Mouse (Mus musculus): ENCODE data around the gene Csdc2. TPM values are rescaled to one million over a fixed set of nuclear protein-coding genes. Genes with fewer than 3 reads are reported as not detected.

Gene Csdc2
- polyA plus RNA-seq, 1 experiment from 2014 or later: 6.7 TPM

DNA sequence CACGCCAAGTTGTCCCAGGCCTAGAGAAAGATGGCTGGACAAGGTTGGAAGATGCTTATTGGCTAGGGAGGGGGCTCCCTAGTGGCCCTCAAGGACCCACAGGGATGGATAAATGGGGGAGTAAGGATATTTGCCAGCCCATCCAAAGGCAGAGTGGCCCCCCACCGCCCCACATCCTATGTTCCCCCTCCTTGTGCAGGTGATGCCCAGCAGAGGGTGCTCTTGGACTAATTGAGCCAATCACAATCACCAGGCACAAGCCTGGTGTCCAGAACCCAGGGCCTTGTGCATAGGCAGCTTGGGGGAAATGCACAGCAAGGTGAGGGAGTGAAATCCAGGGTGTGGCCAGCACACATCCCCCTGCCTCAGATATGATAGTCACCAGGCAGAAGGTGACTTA, 1.7 kb downstream of the Csdc2 start:
- no peak overlapping the region for H3K9ac ChIP-seq (ENCODE audit: low read length)
- peak overlapping the region; percentile 70; the same call in 1 of the 2 replicates for H3K4me2 ChIP-seq (ENCODE audit: low read length)
- WGBS: 42% methylated on average over 2 of the region's 2 CpGs
- H3K4me3 ChIP-seq (ENCODE audit: control insufficient read depth in 1 of 2, insufficient read depth in 1 of 2, low read depth in 1 of 2, low read length in 2 of 2): no peak overlapping the region
- no peaks in the 10 kb centered on the region for H3K9me3 ChIP-seq (ENCODE audit: control insufficient read depth, low read length)
- peaks cover 11 to 13% of the 10 kb centered on the region in 2 experiments; a peak in 3 of 4 replicates for H3K4me1 ChIP-seq (ENCODE audit: control insufficient read depth in 2 of 2, insufficient read depth in 2 of 2, low read length in 2 of 2)
- no peak for ATAC-seq (ENCODE audit: insufficient number of reproducible peaks, insufficient read depth, low FRiP score, low read depth)
- H3K27me3 ChIP-seq (ENCODE audit: control insufficient read depth, insufficient read depth, low read length): no peaks in the 10 kb centered on the region; the same call in 1 of the 2 replicates
- no peaks in the 10 kb centered on the region for H3K36me3 ChIP-seq (ENCODE audit: control insufficient read depth, insufficient read depth, low read length)
- no peak overlapping the region for H3K27ac ChIP-seq (replicated peaks in 1 of 2; ENCODE audit: control insufficient read depth in 1 of 2, insufficient read depth in 1 of 2, low read depth in 2 of 2, low read length in 2 of 2)

DNA sequence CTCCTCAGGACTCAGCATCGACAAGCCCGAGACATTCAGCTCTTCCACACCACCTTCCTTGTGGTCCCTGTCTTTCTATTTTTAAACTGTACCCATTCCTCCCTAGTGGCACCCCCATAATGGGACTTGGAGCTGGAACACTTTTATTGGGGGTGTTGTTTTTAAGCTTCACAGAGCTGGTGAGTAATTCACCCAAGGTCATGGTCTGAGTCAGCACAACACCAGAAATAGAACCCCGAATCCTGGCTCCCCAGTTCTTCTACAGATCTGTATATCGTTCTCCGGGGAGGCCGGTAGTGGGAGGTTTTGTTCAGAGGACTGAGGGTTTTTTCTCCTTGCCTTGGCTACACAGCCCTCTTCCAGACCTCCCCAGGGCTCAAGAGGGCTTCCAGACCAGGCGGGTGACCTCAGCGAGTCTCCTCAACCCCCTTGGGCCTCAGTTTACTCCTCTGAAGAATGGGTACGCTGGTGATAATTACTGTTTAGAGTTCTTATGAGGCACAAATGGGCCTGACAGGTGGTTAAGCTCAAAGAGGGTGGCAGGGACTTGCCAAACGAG, 2.7 kb downstream of the Csdc2 start:
- Histone ChIP-seq H3K36me3 (ENCODE audit: control insufficient read depth, insufficient read depth, low read length) (no peaks in the 10 kb centered on the region), H3K4me2 (ENCODE audit: low read length) (no peak overlapping the region), H3K9ac (ENCODE audit: low read length) (no peak overlapping the region), H3K4me3 (ENCODE audit: control insufficient read depth in 1 of 2, insufficient read depth in 1 of 2, low read depth in 1 of 2, low read length in 2 of 2) (no peak overlapping the region), H3K27ac (replicated peaks in 1 of 2; ENCODE audit: control insufficient read depth in 1 of 2, insufficient read depth in 1 of 2, low read depth in 2 of 2, low read length in 2 of 2) (no peak overlapping the region), H3K4me1 (ENCODE audit: control insufficient read depth in 2 of 2, insufficient read depth in 2 of 2, low read length in 2 of 2) (peaks cover 11 to 13% of the 10 kb centered on the region in 2 experiments; a peak in 3 of 4 replicates), H3K27me3 (ENCODE audit: control insufficient read depth, insufficient read depth, low read length) (no peaks in the 10 kb centered on the region; the same call in 1 of the 2 replicates), H3K9me3 (ENCODE audit: control insufficient read depth, low read length) (no peaks in the 10 kb centered on the region)
- no peak for ATAC-seq (ENCODE audit: insufficient number of reproducible peaks, insufficient read depth, low FRiP score, low read depth)
- WGBS: 82% methylated on average over 10 of the region's 10 CpGs

GRCm38 (mm10) chr15:81939774-81940173, 3.2 kb downstream of the Csdc2 start:
- WGBS: 82% methylated on average over 4 of the region's 4 CpGs

GRCm38 (mm10) chr15:81940219-81940618, 3.7 kb downstream of the Csdc2 start:
- H3K27ac ChIP-seq (replicated peaks in 1 of 2; ENCODE audit: control insufficient read depth in 1 of 2, insufficient read depth in 1 of 2, low read depth in 2 of 2, low read length in 2 of 2): no peak overlapping the region
- H3K9me3 ChIP-seq (ENCODE audit: control insufficient read depth, low read length): no peaks in the 10 kb centered on the region
- no peaks in the 10 kb centered on the region for H3K36me3 ChIP-seq (ENCODE audit: control insufficient read depth, insufficient read depth, low read length)
- H3K9ac ChIP-seq (ENCODE audit: low read length): no peak overlapping the region
- no peak overlapping the region for H3K4me3 ChIP-seq (ENCODE audit: control insufficient read depth in 1 of 2, insufficient read depth in 1 of 2, low read depth in 1 of 2, low read length in 2 of 2)
- no peaks in the 10 kb centered on the region; the same call in 1 of the 2 replicates for H3K27me3 ChIP-seq (ENCODE audit: control insufficient read depth, insufficient read depth, low read length)
- 87% methylated on average over 5 of the region's 5 CpGs for WGBS
- ATAC-seq (ENCODE audit: insufficient number of reproducible peaks, insufficient read depth, low FRiP score, low read depth): no peak
- H3K4me2 ChIP-seq (ENCODE audit: low read length): no peak overlapping the region
- H3K4me1 ChIP-seq (ENCODE audit: control insufficient read depth in 2 of 2, insufficient read depth in 2 of 2, low read length in 2 of 2): peaks cover 11 to 13% of the 10 kb centered on the region in 2 experiments; a peak in 3 of 4 replicates

More at GRCm38 (mm10) chr15:81939774-81940173, 3.2 kb downstream of the Csdc2 start:
- H3K36me3 ChIP-seq (ENCODE audit: control insufficient read depth, insufficient read depth, low read length): no peaks in the 10 kb centered on the region
- H3K4me1 ChIP-seq (ENCODE audit: control insufficient read depth in 2 of 2, insufficient read depth in 2 of 2, low read length in 2 of 2): peaks cover 11 to 13% of the 10 kb centered on the region in 2 experiments; a peak in 3 of 4 replicates
- no peaks in the 10 kb centered on the region; the same call in 1 of the 2 replicates for H3K27me3 ChIP-seq (ENCODE audit: control insufficient read depth, insufficient read depth, low read length)
- ATAC-seq (ENCODE audit: insufficient number of reproducible peaks, insufficient read depth, low FRiP score, low read depth): no peak
- H3K4me3 ChIP-seq (ENCODE audit: control insufficient read depth in 1 of 2, insufficient read depth in 1 of 2, low read depth in 1 of 2, low read length in 2 of 2): no peak overlapping the region
- no peak overlapping the region for H3K4me2 ChIP-seq (ENCODE audit: low read length)
- no peak overlapping the region for H3K9ac ChIP-seq (ENCODE audit: low read length)
- no peak overlapping the region for H3K27ac ChIP-seq (replicated peaks in 1 of 2; ENCODE audit: control insufficient read depth in 1 of 2, insufficient read depth in 1 of 2, low read depth in 2 of 2, low read length in 2 of 2)
- H3K9me3 ChIP-seq (ENCODE audit: control insufficient read depth, low read length): no peaks in the 10 kb centered on the region

DNA sequence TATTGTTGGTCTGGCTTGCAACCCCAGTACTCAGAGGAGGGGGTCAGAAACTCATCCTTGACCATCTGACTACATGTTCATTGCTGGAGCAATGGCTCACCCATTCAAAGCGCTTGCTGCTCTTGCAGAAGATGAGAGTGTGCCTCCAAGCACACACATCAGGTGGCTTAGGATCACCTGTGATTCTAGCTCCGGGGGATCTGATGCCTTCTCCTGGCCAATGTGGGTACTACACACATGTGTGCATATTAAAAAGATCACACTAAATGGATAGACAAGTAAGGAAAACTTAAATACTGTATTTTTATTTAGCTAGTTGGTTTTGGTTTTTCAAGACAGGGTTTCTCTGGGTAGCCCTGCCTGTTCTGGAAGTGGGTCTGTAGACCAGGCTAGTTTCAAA, 4.5 kb downstream of the Csdc2 start:
- no peak overlapping the region for H3K4me3 ChIP-seq (ENCODE audit: control insufficient read depth in 1 of 2, insufficient read depth in 1 of 2, low read depth in 1 of 2, low read length in 2 of 2)
- no peak overlapping the region for H3K4me2 ChIP-seq (ENCODE audit: low read length)
- no peak overlapping the region for H3K27ac ChIP-seq (replicated peaks in 1 of 2; ENCODE audit: control insufficient read depth in 1 of 2, insufficient read depth in 1 of 2, low read depth in 2 of 2, low read length in 2 of 2)
- WGBS: 86% methylated on average over 2 of the region's 2 CpGs
- H3K4me1 ChIP-seq (ENCODE audit: control insufficient read depth in 2 of 2, insufficient read depth in 2 of 2, low read length in 2 of 2): peaks cover 11 to 13% of the 10 kb centered on the region in 2 experiments; a peak in 3 of 4 replicates
- ATAC-seq (ENCODE audit: insufficient number of reproducible peaks, insufficient read depth, low FRiP score, low read depth): no peak
- H3K9ac ChIP-seq (ENCODE audit: low read length): no peak overlapping the region
- no peaks in the 10 kb centered on the region for H3K9me3 ChIP-seq (ENCODE audit: control insufficient read depth, low read length)
- H3K36me3 ChIP-seq (ENCODE audit: control insufficient read depth, insufficient read depth, low read length): no peaks in the 10 kb centered on the region
- no peaks in the 10 kb centered on the region; the same call in 1 of the 2 replicates for H3K27me3 ChIP-seq (ENCODE audit: control insufficient read depth, insufficient read depth, low read length)

DNA sequence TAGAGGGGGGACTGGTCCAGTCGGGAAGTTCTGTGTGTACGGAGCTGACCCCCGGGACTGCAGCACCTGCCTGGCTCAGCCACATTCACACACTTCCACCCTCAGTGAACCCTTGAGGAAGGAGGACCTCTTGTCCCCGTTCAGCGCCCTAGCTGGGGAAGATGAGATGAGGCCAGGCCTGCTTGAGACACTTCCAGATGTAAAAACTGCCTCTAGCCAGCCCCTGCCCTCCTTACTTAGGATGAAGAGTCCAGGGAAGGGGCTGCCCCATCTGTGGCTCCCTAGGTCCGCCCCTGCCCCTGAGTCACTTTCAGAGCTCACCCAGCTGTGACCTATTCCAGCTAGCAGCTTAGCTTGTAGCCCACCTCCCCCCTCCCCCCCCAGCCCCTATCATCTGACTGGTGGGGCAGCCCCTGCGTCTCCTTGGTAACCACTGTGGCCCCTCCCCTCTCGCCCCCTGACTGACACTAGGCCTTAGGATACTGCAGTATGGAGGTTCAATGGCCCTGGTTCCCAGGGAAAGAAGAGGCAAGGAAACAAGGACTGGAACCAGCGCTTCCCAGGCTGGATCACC, 6.7 kb downstream of the Csdc2 start:
- Histone ChIP-seq H3K27ac (replicated peaks in 1 of 2; ENCODE audit: control insufficient read depth in 1 of 2, insufficient read depth in 1 of 2, low read depth in 2 of 2, low read length in 2 of 2) (no peak overlapping the region), H3K9ac (ENCODE audit: low read length) (no peak overlapping the region), H3K9me3 (ENCODE audit: control insufficient read depth, low read length) (no peaks in the 10 kb centered on the region), H3K27me3 (ENCODE audit: control insufficient read depth, insufficient read depth, low read length) (no peaks in the 10 kb centered on the region), H3K4me1 (ENCODE audit: control insufficient read depth in 2 of 2, insufficient read depth in 2 of 2, low read length in 2 of 2) (no peaks in the 10 kb centered on the region; a peak in 1 of 4 replicates), H3K4me3 (ENCODE audit: control insufficient read depth in 1 of 2, insufficient read depth in 1 of 2, low read depth in 1 of 2, low read length in 2 of 2) (no peak overlapping the region), H3K4me2 (ENCODE audit: low read length) (no peak overlapping the region), H3K36me3 (ENCODE audit: control insufficient read depth, insufficient read depth, low read length) (no peaks in the 10 kb centered on the region)
- 30% methylated on average over 9 of the region's 9 CpGs for WGBS
- ATAC-seq (ENCODE audit: insufficient number of reproducible peaks, insufficient read depth, low FRiP score, low read depth): no peak

DNA sequence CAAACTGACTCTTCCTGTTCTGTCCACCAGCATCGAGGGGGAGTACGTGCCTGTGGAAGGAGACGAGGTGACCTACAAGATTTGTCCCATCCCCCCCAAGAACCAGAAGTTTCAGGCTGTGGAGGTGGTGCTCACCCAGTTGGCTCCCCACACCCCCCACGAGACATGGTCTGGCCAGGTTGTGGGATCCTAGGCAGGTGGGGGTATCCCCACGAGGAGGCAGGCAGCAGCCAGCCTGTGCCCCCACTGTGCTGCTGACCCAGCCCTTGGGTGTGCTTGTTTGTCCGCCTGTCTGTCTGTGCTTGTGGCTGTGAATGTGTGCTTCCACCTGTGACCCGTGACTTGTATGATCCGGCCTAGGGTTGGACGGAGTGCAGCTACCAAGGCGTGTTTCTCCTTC, 12.5 kb downstream of the Csdc2 start:
- Histone ChIP-seq H3K9ac (ENCODE audit: low read length) (no peak overlapping the region), H3K27ac (replicated peaks in 1 of 2; ENCODE audit: control insufficient read depth in 1 of 2, insufficient read depth in 1 of 2, low read depth in 2 of 2, low read length in 2 of 2) (no peak overlapping the region), H3K4me2 (ENCODE audit: low read length) (no peak overlapping the region), H3K36me3 (ENCODE audit: control insufficient read depth, insufficient read depth, low read length) (peaks cover 9% of the 10 kb centered on the region; the same call in 1 of the 2 replicates), H3K9me3 (ENCODE audit: control insufficient read depth, low read length) (no peaks in the 10 kb centered on the region), H3K4me3 (ENCODE audit: control insufficient read depth in 1 of 2, insufficient read depth in 1 of 2, low read depth in 1 of 2, low read length in 2 of 2) (no peak overlapping the region), H3K27me3 (ENCODE audit: control insufficient read depth, insufficient read depth, low read length) (no peaks in the 10 kb centered on the region), H3K4me1 (ENCODE audit: control insufficient read depth in 2 of 2, insufficient read depth in 2 of 2, low read length in 2 of 2) (no peaks in the 10 kb centered on the region)
- WGBS: 81% methylated on average over 10 of the region's 10 CpGs
- no peak for ATAC-seq (ENCODE audit: insufficient number of reproducible peaks, insufficient read depth, low FRiP score, low read depth)
